14 mouse cellular contexts compared by ENCODE assay signal in the genomic region with DNA sequence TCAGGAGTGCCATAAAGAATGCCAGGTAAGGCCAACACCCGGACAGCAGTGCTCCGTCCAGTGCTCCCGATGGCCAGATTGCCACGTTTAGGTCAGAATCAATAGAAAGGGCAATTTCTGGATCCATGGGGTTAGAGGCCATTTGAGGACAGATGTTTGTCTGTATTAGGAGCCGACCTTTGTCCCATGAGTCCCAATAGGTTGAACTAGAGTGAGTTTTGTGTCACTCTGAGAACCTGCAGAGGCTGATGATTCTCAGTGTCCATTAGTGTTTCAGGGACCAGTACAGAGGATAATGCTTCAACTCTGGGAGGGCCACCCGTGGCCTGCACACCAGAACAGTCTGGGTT. TPM values are rescaled to one million over a fixed set of nuclear protein-coding genes. Genes with fewer than 3 reads are reported as not detected.
"Had no signal": no experiment of that assay in that cellular context is flagged by ENCODE, and none has a peak within 500 bp of the region (broad histone marks: within the 10 kb centered on the region; RNA-seq: fewer than 3 reads in every experiment).

No protein-coding gene starts in this region.

- H3K4me3 ChIP-seq: limb, embryonic 12.5 days; midbrain, embryonic 13.5 days; stomach, embryonic 15.5 days had no signal

- H3K9ac ChIP-seq: limb, embryonic 12.5 days; midbrain, embryonic 13.5 days; stomach, embryonic 15.5 days had no signal

- H3K4me2 ChIP-seq: limb, embryonic 12.5 days; midbrain, embryonic 13.5 days had no signal

- H3K27ac ChIP-seq: limb, embryonic 12.5 days; midbrain, embryonic 13.5 days; stomach, embryonic 15.5 days had no signal

- DNase-seq: kidney, adult 8-10 months; lung, postnatal 36 days; thymus, adult 2 months; thymus, postnatal 25 days had no signal

- H3K4me1 ChIP-seq: midbrain, embryonic 13.5 days had no signal

- H3K36me3 ChIP-seq: limb, embryonic 12.5 days; midbrain, embryonic 13.5 days; stomach, embryonic 15.5 days had no signal

- H3K27me3 ChIP-seq: limb, embryonic 12.5 days; midbrain, embryonic 13.5 days; stomach, embryonic 15.5 days had no signal

- ATAC-seq: midbrain, embryonic 13.5 days had no signal

- H3K9me3 ChIP-seq: stomach, embryonic 15.5 days had no signal

RNA-seq across cellular contexts. Expression of gene Ccdc121, which starts 44.0 kb away (rescaled TPM):
- total RNA-seq: megakaryocyte progenitor cell, adult 5-6 weeks had no signal
- polyA plus RNA-seq: limb, embryonic 12.5 days; liver, embryonic 11.5 days; liver, embryonic 16.5 days; midbrain, embryonic 13.5 days; neural tube, embryonic 14.5 days; spleen, adult 2 months; stomach, embryonic 15.5 days; testis, adult 2 months; thymus, adult 2 months; urinary bladder, adult 2 months had no signal
